Mouse (Mus musculus) MEL (cell line): ENCODE measurements around the gene Ugt1a2. TPM values are rescaled to one million over a fixed set of nuclear protein-coding genes. Genes with fewer than 3 reads are reported as not detected.

Experiments
- DNase-seq: peaks from one replicate; pipeline ENCODE4 v3.0.0; 2011; ENCODE audit warnings: low read depth, low spot score
- H3K27ac ChIP-seq: 2 replicates; pipeline ENCODE4 v1.5.1; 2012; ENCODE audit warnings: low read depth, mild to moderate bottlenecking, control low read depth, low read length, moderate library complexity; ENCODE audit not compliant: control insufficient read depth
- H3K27me3 ChIP-seq, 2 experiments: fragments of 150-350 bp in 1 of 2; sonication (generic) in 1 of 2; 2 replicates each; pipeline ENCODE4 v1.6.1; 2012; ENCODE audit warnings: low read length in 2 of 2, mild to moderate bottlenecking in 2 of 2, improper control_type of control experiment in 1 of 2, moderate library complexity in 1 of 2; ENCODE audit not compliant: insufficient read depth in 2 of 2, control insufficient read depth in 1 of 2
- H3K36me3 ChIP-seq, 2 experiments: 2 replicates each; pipeline ENCODE4 v1.6.1; 2012 to 2014; ENCODE audit warnings: low read length in 2 of 2, improper control_type of control experiment in 1 of 2, inconsistent platforms in 1 of 2, mild to moderate bottlenecking in 1 of 2; ENCODE audit not compliant: insufficient read depth in 2 of 2, control insufficient read depth in 1 of 2
- H3K4me1 ChIP-seq, 2 experiments: fragments of 150-350 bp in 1 of 2; sonication (generic) in 1 of 2; 2 replicates each; pipeline ENCODE4 v1.6.1; 2012; ENCODE audit warnings: low read length in 2 of 2, improper control_type of control experiment in 1 of 2, mild to moderate bottlenecking in 1 of 2; ENCODE audit not compliant: insufficient read depth in 2 of 2, control insufficient read depth in 1 of 2
- H3K4me3 ChIP-seq, 2 experiments: fragments of 150-350 bp in 1 of 2; sonication (generic) in 1 of 2; 2 replicates each; pipeline ENCODE4 v1.5.1; 2012; ENCODE audit warnings: low read depth in 2 of 2, low read length in 2 of 2, mild to moderate bottlenecking in 2 of 2, moderate library complexity in 2 of 2, control low read depth in 1 of 2, improper control_type of control experiment in 1 of 2; ENCODE audit not compliant: control insufficient read depth in 1 of 2, insufficient read depth in 1 of 2
- H3K79me2 ChIP-seq: 2 replicates; pipeline ENCODE4 v1.6.1; 2012; ENCODE audit warnings: mild to moderate bottlenecking, low read length, moderate library complexity; ENCODE audit not compliant: control insufficient read depth, poor library complexity, insufficient read depth
- H3K9ac ChIP-seq: 2 replicates; pipeline ENCODE4 v1.6.1; 2012; ENCODE audit warnings: low read depth, mild to moderate bottlenecking, control low read depth, low read length, moderate library complexity; ENCODE audit not compliant: control insufficient read depth, poor library complexity, severe bottlenecking
- H3K9me3 ChIP-seq: fragments of 150-350 bp; sonication (generic); replicated peaks from 2 replicates; pipeline ENCODE4 v1.6.1; 2012; ENCODE audit warnings: mild to moderate bottlenecking, low read length, improper control_type of control experiment, moderate library complexity; ENCODE audit not compliant: insufficient read depth
- E2F4 ChIP-seq: IDR thresholded peaks from 2 replicates; pipeline ENCODE4 v1.6.1; 2011; ENCODE audit warnings: low read depth, low read length, improper control_type of control experiment, borderline replicate concordance
- KAT2A ChIP-seq: conservative IDR thresholded peaks from 2 replicates; pipeline ENCODE4 v1.6.1; 2012; ENCODE audit warnings: low read depth, low read length, improper control_type of control experiment, inconsistent platforms
- MEF2A ChIP-seq: IDR thresholded peaks from 2 replicates; pipeline ENCODE4 v1.6.1; 2014; ENCODE audit warnings: low read depth, mild to moderate bottlenecking, inconsistent platforms, low read length, improper control_type of control experiment; ENCODE audit not compliant: poor library complexity, insufficient replicate concordance, severe bottlenecking; ENCODE audit errors: extremely low read depth
- MYB ChIP-seq: IDR thresholded peaks from 2 replicates; pipeline ENCODE4 v1.6.1; 2011; ENCODE audit warnings: mild to moderate bottlenecking, low read depth, low read length, improper control_type of control experiment
- USF2 ChIP-seq, 2 experiments: IDR thresholded peaks; 2 replicates each; pipeline ENCODE4 v1.6.1; 2011 to 2012; ENCODE audit warnings: improper control_type of control experiment in 2 of 2, low read length in 2 of 2, borderline replicate concordance in 1 of 2, inconsistent platforms in 1 of 2, low read depth in 1 of 2, mild to moderate bottlenecking in 1 of 2; ENCODE audit not compliant: insufficient read depth in 1 of 2
- polyA plus RNA-seq, 2 experiments: library from polyadenylated mRNA; stranded (reverse) in 1 of 2; unstranded in 1 of 2; fragments of >175 nt in 1 of 2; fragments of >200 nt in 1 of 2; gene quantifications; 2 replicates each; pipeline versions ENCODE4 v1.2.1 to v1.2.4; 2012; ENCODE audit warnings: low replicate concordance in 2 of 2, low read depth in 1 of 2; ENCODE audit not compliant: insufficient read length in 2 of 2, insufficient read depth in 1 of 2, missing spikeins in 1 of 2
- total RNA-seq: library from RNA; depleted of rRNA; stranded (reverse); fragments of 300-350 nt; gene quantifications from 2 replicates; pipeline ENCODE4 v1.2.3, GENCODE M21; 2012; rRNA removed

The Ugt1a2 gene
- total and polyA plus RNA-seq, 3 experiments: not detected

GRCm38 (mm10) chr1:88268070-88268469 is 67.7 kb downstream of the Ugt1a2 start:
- no peak for DNase-seq
- no peaks in the 10 kb centered on the region for H3K27me3 ChIP-seq
- no peak overlapping the region for H3K9ac ChIP-seq
- TF ChIP-seq E2F4: no peak
- TF ChIP-seq MYB: no peak
- TF ChIP-seq MEF2A: no peak
- TF ChIP-seq USF2 (IDR thresholded peaks at IDR 0.05; ENCODE audit: borderline replicate concordance in 1 of 2, insufficient read depth in 1 of 2, low read depth in 1 of 2, low read length in 2 of 2): no peak
- no peak for TF ChIP-seq KAT2A
- H3K79me2 ChIP-seq: no peaks in the 10 kb centered on the region
- no peak overlapping the region for H3K27ac ChIP-seq
- H3K9me3 ChIP-seq: no peaks in the 10 kb centered on the region
- H3K36me3 ChIP-seq: peaks cover 2 to 37% of the 10 kb centered on the region in 2 experiments
- no peak overlapping the region for H3K4me3 ChIP-seq
- H3K4me1 ChIP-seq: peaks cover 0 to under 1% of the 10 kb centered on the region in 2 experiments; a peak in 1 of 4 replicates

Other genes starting within 250 kb of the Ugt1a2 start
- gene Usp40, start 192.1 kb upstream of the Ugt1a2 start, total RNA-seq: 8.8 and 8.9 TPM in 2 replicates
- gene Usp40, start 192.1 kb upstream of the Ugt1a2 start, polyA plus RNA-seq: 10 to 100 TPM in 1 of 2 experiments, not detected in 1; 10.1 TPM
- not detected in 2 replicates for gene Ugt1a10, start 145.2 kb upstream of the Ugt1a2 start, total RNA-seq
- not detected for gene Ugt1a10, start 145.2 kb upstream of the Ugt1a2 start, polyA plus RNA-seq
- not detected in 2 replicates for gene Ugt1a9, start 129.8 kb upstream of the Ugt1a2 start, total RNA-seq
- not detected for gene Ugt1a9, start 129.8 kb upstream of the Ugt1a2 start, polyA plus RNA-seq
- gene Ugt1a8, start 112.8 kb upstream of the Ugt1a2 start, total RNA-seq: not detected in 2 replicates
- gene Ugt1a8, start 112.8 kb upstream of the Ugt1a2 start, polyA plus RNA-seq: not detected
- gene Ugt1a7c, start 105.5 kb upstream of the Ugt1a2 start, total RNA-seq: 0.03 TPM in 1 of 2 replicates, not detected in the other
- not detected for gene Ugt1a7c, start 105.5 kb upstream of the Ugt1a2 start, polyA plus RNA-seq
- gene Ugt1a6b, start 97.3 kb upstream of the Ugt1a2 start, total RNA-seq: not detected in 2 replicates
- gene Ugt1a6b, start 97.3 kb upstream of the Ugt1a2 start, polyA plus RNA-seq: not detected
- not detected in 2 replicates for gene Ugt1a6a, start 65.8 kb upstream of the Ugt1a2 start, total RNA-seq
- not detected for gene Ugt1a6a, start 65.8 kb upstream of the Ugt1a2 start, polyA plus RNA-seq
- gene Ugt1a5, start 34.6 kb upstream of the Ugt1a2 start, total RNA-seq: not detected in 2 replicates
- not detected for gene Ugt1a5, start 34.6 kb upstream of the Ugt1a2 start, polyA plus RNA-seq
- gene Dnajb3, start 5.2 kb downstream of the Ugt1a2 start, total RNA-seq: not detected in 2 replicates
- not detected for gene Dnajb3, start 5.2 kb downstream of the Ugt1a2 start, polyA plus RNA-seq
- gene Ugt1a1, start 11.4 kb downstream of the Ugt1a2 start, total RNA-seq: not detected in 2 replicates
- not detected for gene Ugt1a1, start 11.4 kb downstream of the Ugt1a2 start, polyA plus RNA-seq
- 0.20 and 0.27 TPM in 2 replicates for gene Mroh2a, start 26.4 kb downstream of the Ugt1a2 start, total RNA-seq
- gene Mroh2a, start 26.4 kb downstream of the Ugt1a2 start, polyA plus RNA-seq: 1 to 10 TPM in 1 of 2 experiments, not detected in 1; 2.5 TPM
- 58.6 and 59.4 TPM in 2 replicates for gene Hjurp, start 77.0 kb downstream of the Ugt1a2 start, total RNA-seq
- gene Hjurp, start 77.0 kb downstream of the Ugt1a2 start, polyA plus RNA-seq: 100 to 1,000 TPM in 1 of 2 experiments, 10 to 100 TPM in 1; 76.3 to 103 TPM
- not detected in 2 replicates for gene Trpm8, start 77.1 kb downstream of the Ugt1a2 start, total RNA-seq
- gene Trpm8, start 77.1 kb downstream of the Ugt1a2 start, polyA plus RNA-seq: not detected
- not detected in 2 replicates for gene Spp2, start 206.4 kb downstream of the Ugt1a2 start, total RNA-seq
- gene Spp2, start 206.4 kb downstream of the Ugt1a2 start, polyA plus RNA-seq: not detected